Mouse (Mus musculus): Measurements from ENCODE around the gene Tns4.

The Tns4 gene

DNA sequence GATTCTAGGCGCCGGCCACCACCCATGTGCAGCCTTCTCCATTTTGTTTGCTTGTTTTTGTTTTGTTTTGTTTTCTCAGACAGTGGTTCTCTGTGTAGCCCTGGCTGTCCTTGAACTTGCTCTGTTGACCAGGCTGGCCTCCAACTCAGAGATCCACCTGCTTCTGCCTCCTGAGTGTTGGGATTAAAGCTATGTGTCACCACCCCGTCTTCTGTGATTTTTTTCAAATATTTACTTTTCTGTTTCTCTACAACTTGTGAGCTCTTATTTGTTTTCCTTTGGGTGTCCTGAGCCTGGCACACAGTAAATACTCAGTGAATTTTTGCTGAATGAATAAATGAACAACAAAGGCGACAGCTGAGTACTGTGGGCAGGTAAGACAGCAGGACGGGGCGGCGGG is 26.4 kb downstream of the Tns4 start:
- no peaks in the 10 kb centered on the region; the same call in 1 of the 2 replicates for H3K27me3 ChIP-seq (ENCODE audit: control insufficient read depth, insufficient read depth, low read length, poor library complexity, severe bottlenecking)
- DNase-seq (ENCODE audit: low read depth, low spot score): no peak
- no peaks in the 10 kb centered on the region; the same call in 1 of the 2 replicates for H3K36me3 ChIP-seq (ENCODE audit: control insufficient read depth, insufficient read depth, low read length, poor library complexity, severe bottlenecking)

DNA sequence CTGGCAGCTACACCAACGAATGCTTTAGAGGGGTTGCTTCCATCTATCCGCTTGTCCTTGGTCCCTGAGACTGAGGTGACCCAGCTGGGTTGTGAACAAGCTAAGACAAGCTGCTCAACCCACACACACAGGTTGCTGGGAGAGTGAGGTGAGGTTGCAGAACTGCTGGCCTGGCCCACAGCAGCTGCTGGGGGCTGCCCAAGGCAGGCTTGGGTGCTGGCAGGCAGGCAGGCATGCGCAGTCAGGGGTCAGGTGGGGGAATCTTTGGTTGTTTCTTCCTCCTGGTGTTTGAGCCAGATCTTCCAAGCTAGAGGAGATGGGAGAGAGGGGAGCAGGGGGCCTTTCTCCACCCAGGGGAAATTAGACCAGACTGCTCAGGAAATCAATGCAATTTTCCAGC is 28.7 kb downstream of the Tns4 start:
- no peaks in the 10 kb centered on the region for H3K36me3 ChIP-seq (ENCODE audit: control insufficient read depth, insufficient read depth, low read length, poor library complexity, severe bottlenecking)
- DNase-seq (ENCODE audit: low read depth, low spot score): no peak

GRCm38 (mm10) chr11:99055571-99056452 is 33.3 kb downstream of the Tns4 start:
- H3K27me3 ChIP-seq (ENCODE audit: control insufficient read depth, insufficient read depth, low read length, poor library complexity, severe bottlenecking): no peaks in the 10 kb centered on the region; the same call in 1 of the 2 replicates

More for the DNA sequence above, 28.7 kb downstream of the Tns4 start:
- no peaks in the 10 kb centered on the region; the same call in 1 of the 2 replicates for H3K27me3 ChIP-seq (ENCODE audit: control insufficient read depth, insufficient read depth, low read length, poor library complexity, severe bottlenecking)

DNA sequence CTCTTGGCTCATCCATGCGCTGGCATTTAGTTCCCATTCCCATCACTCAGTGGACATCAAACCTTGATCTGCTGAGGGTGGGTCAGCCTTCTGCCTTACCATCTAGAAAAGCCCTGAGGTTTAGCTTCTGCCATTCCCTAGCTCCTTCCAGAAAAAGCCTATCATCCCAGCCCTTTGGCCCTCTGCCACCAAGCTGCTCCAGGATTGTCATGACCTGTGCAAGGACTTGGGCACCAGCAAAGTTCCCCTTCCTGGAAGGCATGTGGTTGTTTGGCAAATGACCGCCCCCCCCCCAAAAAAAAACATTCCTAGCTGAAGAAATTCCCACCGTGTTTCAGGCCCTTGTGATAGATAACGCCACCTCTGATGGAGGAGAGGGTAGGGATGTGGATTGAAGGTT is 34.0 kb downstream of the Tns4 start:
- no peak for DNase-seq (ENCODE audit: low read depth, low spot score)
- no peaks in the 10 kb centered on the region for H3K36me3 ChIP-seq (ENCODE audit: control insufficient read depth, insufficient read depth, low read length, poor library complexity, severe bottlenecking)
- no peaks in the 10 kb centered on the region; the same call in 1 of the 2 replicates for H3K27me3 ChIP-seq (ENCODE audit: control insufficient read depth, insufficient read depth, low read length, poor library complexity, severe bottlenecking)

More at GRCm38 (mm10) chr11:99055571-99056452, 33.3 kb downstream of the Tns4 start:
- no peak for DNase-seq (ENCODE audit: low read depth, low spot score)
- no peaks in the 10 kb centered on the region for H3K36me3 ChIP-seq (ENCODE audit: control insufficient read depth, insufficient read depth, low read length, poor library complexity, severe bottlenecking)

- H3K36me3 ChIP-seq (ENCODE audit: control insufficient read depth, insufficient read depth, low read length, poor library complexity, severe bottlenecking): no peaks in the 10 kb centered on the region
- no peaks in the 10 kb centered on the region for H3K27me3 ChIP-seq (ENCODE audit: control insufficient read depth, insufficient read depth, low read length, poor library complexity, severe bottlenecking)
- no peak for DNase-seq (ENCODE audit: low read depth, low spot score)
These were observed 41.5 kb downstream of the Tns4 start for GRCm38 (mm10) chr11:99047643-99048042.

- no peaks in the 10 kb centered on the region for H3K36me3 ChIP-seq (ENCODE audit: control insufficient read depth, insufficient read depth, low read length, poor library complexity, severe bottlenecking)
- no peak for DNase-seq (ENCODE audit: low read depth, low spot score)
- H3K27me3 ChIP-seq (ENCODE audit: control insufficient read depth, insufficient read depth, low read length, poor library complexity, severe bottlenecking): no peaks in the 10 kb centered on the region
These were observed 42.0 kb downstream of the Tns4 start for GRCm38 (mm10) chr11:99047120-99047519.

GRCm38 (mm10) chr11:99045159-99045889 is 43.8 kb downstream of the Tns4 start:
- no peak for DNase-seq (ENCODE audit: low read depth, low spot score)
- peaks cover 2% of the 10 kb centered on the region; the same call in 1 of the 2 replicates for H3K27me3 ChIP-seq (ENCODE audit: control insufficient read depth, insufficient read depth, low read length, poor library complexity, severe bottlenecking)
- H3K36me3 ChIP-seq (ENCODE audit: control insufficient read depth, insufficient read depth, low read length, poor library complexity, severe bottlenecking): no peaks in the 10 kb centered on the region

GRCm38 (mm10) chr11:99044306-99044705 is 44.8 kb downstream of the Tns4 start:
- Histone ChIP-seq H3K36me3 (ENCODE audit: control insufficient read depth, insufficient read depth, low read length, poor library complexity, severe bottlenecking) (no peaks in the 10 kb centered on the region), H3K27me3 (ENCODE audit: control insufficient read depth, insufficient read depth, low read length, poor library complexity, severe bottlenecking) (peaks cover 2% of the 10 kb centered on the region; the same call in 1 of the 2 replicates)

DNA sequence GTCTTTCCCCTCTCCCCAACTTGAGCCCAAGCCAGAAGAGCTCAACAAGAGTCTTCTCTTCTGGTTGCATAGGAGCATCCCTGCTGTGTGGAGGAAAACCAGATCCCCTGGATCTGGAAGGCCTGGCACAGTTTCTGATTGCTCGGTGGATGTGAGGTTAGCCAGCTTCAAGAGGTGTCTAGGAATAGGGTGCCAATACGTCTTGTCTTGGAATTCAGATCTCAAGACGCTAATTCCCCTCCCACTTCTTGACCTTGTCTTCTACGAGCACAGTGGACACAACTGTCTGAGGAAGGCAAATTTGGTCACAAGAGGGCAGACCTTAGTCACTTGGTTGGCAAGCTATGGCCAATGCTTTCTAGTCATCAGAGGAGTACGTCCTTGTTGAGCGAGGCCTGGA is 45.5 kb downstream of the Tns4 start:
- H3K36me3 ChIP-seq (ENCODE audit: control insufficient read depth, insufficient read depth, low read length, poor library complexity, severe bottlenecking): no peaks in the 10 kb centered on the region
- H3K27me3 ChIP-seq (ENCODE audit: control insufficient read depth, insufficient read depth, low read length, poor library complexity, severe bottlenecking): peaks cover 2% of the 10 kb centered on the region; the same call in 1 of the 2 replicates
- no peak for DNase-seq (ENCODE audit: low read depth, low spot score)

More at GRCm38 (mm10) chr11:99044306-99044705, 44.8 kb downstream of the Tns4 start:
- DNase-seq (ENCODE audit: low read depth, low spot score): no peak

- DNase-seq (ENCODE audit: low read depth, low spot score): peak; percentile 67
- Histone ChIP-seq H3K27me3 (ENCODE audit: control insufficient read depth, insufficient read depth, low read length, poor library complexity, severe bottlenecking) (peaks cover 2% of the 10 kb centered on the region; the same call in 1 of the 2 replicates), H3K36me3 (ENCODE audit: control insufficient read depth, insufficient read depth, low read length, poor library complexity, severe bottlenecking) (no peaks in the 10 kb centered on the region)
These were observed 46.2 kb downstream of the Tns4 start for GRCm38 (mm10) chr11:99042834-99043431.

- DNase-seq (ENCODE audit: low read depth, low spot score): peak; percentile 18
- no peaks in the 10 kb centered on the region for H3K36me3 ChIP-seq (ENCODE audit: control insufficient read depth, insufficient read depth, low read length, poor library complexity, severe bottlenecking)
- H3K27me3 ChIP-seq (ENCODE audit: control insufficient read depth, insufficient read depth, low read length, poor library complexity, severe bottlenecking): peaks cover 2% of the 10 kb centered on the region; the same call in 1 of the 2 replicates
These were observed 47.0 kb downstream of the Tns4 start for GRCm38 (mm10) chr11:99041841-99042780.

GRCm38 (mm10) chr11:99041051-99041729 is 47.9 kb downstream of the Tns4 start, which contains the start of gene Igfbp4:
Gene Igfbp4, plus strand, starts transcription at chr11:99041244.
- Histone ChIP-seq H3K36me3 (ENCODE audit: control insufficient read depth, insufficient read depth, low read length, poor library complexity, severe bottlenecking) (no peaks in the 10 kb centered on the region), H3K27me3 (ENCODE audit: control insufficient read depth, insufficient read depth, low read length, poor library complexity, severe bottlenecking) (peaks cover 2% of the 10 kb centered on the region; the same call in 1 of the 2 replicates)
- DNase-seq (ENCODE audit: low read depth, low spot score): peak; percentile 38

DNA sequence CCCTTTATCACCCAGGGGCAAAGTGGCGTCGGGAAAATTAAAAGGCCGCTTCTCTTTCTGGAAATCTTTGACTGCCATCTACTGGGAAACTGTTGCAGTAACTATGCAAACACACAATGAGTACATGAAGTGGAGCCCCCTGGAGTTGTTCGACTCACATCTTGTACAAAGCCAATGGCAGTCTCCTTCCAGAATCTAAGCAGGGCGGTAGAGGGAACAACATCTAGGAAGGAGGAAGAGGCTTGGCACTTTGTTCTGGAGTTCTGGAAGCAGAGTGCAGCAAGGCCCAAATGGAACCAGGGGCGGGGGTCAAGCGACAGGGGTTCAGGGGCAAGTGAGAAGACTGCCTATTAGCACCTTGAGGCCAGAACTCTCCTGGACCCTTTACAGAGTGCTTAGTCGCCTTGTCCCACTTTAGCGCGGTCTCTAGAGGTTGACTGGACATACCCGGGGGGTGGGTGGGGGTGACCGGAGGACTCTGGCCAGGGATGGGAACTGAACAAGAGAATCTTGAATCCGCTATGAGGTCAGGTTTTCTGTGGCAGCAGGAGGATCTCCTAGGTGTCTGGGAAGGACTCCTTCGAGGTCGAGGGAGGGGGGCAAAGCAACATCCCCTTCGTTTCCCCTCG is 48.6 kb downstream of the Tns4 start:
- Histone ChIP-seq H3K36me3 (ENCODE audit: control insufficient read depth, insufficient read depth, low read length, poor library complexity, severe bottlenecking) (no peaks in the 10 kb centered on the region), H3K27me3 (ENCODE audit: control insufficient read depth, insufficient read depth, low read length, poor library complexity, severe bottlenecking) (peaks cover 2% of the 10 kb centered on the region; the same call in 1 of the 2 replicates)
- DNase-seq (ENCODE audit: low read depth, low spot score): peak; percentile 45

Data from splenic B cell, adult 2 months (primary cell).